In the genomic region with DNA sequence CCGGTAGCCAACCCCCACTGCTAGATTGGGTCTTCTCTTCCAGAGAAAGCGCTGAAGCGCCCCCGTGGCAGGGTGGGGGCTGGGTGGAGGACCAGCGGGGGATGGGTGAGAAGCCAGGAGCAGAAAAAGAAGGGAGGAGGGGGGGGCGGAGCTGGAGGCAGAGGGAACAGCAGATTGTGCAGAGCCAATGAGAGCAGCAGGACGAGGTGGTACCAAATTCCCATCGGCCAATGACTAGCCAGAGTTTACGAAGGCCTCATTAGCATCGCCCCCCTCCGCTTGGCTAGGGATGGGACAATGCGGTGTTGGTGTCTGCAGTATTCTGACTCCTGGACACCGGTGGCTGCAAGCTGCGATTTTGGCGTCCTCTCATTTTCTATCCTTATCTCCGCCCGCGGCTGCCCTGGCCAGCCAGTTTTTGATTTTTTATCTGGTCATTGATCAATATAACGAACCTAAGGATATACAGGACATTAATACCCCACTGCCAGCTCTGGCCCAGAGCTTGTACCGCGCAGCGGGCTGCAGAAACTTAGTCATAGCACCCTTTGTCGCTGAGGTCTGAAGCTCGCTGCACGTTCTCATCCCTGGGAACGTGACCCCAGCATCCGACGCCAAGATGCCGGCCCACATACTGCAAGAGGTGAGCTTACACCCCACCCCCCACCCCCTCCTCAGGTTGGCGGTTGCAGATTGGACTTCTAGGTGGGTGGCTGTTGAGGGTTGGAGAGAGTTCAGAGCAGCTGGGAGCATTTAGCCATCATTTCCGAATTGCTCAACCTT, we compare ENCODE assay signal across 8 mouse cellular contexts. TPM values are rescaled to one million over a fixed set of nuclear protein-coding genes. Genes with fewer than 3 reads are reported as not detected.
DNase-seq lines count a peak whose midpoint lies in the region; ATAC-seq lines count a peak whose summit lies in the region.

No protein-coding gene starts in this region.

- peak overlapping the region; percentile 99 for H3K9ac ChIP-seq in forebrain, embryonic 13.5 days
- peak overlapping the region; percentile 80 for H3K9ac ChIP-seq in liver, embryonic 16.5 days (ENCODE audit: low read depth, low read length)
- peak overlapping the region; percentile 99 for H3K9ac ChIP-seq in neural tube, embryonic 13.5 days

- peak overlapping the region; percentile 94 for H3K4me3 ChIP-seq in forebrain, embryonic 13.5 days
- H3K4me3 ChIP-seq in liver, embryonic 16.5 days (ENCODE audit: low read depth, low read length): peak overlapping the region; percentile 79
- peak overlapping the region; percentile 97 for H3K4me3 ChIP-seq in neural tube, embryonic 13.5 days

- ATAC-seq in cerebellum, adult (ENCODE audit: insufficient number of reproducible peaks, low FRiP score, low TSS enrichment): peak; percentile 86
- ATAC-seq in forebrain, embryonic 13.5 days: peak; percentile 97
- peak; percentile 91 for ATAC-seq in liver, embryonic 16.5 days (ENCODE audit: low read depth)
- ATAC-seq in neural tube, embryonic 13.5 days (ENCODE audit: low read depth): peak; percentile 98

- H3K27ac ChIP-seq in forebrain, embryonic 13.5 days: peak overlapping the region; percentile 99
- peak overlapping the region; percentile 93 for H3K27ac ChIP-seq in liver, embryonic 16.5 days (ENCODE audit: low read length)
- H3K27ac ChIP-seq in neural tube, embryonic 13.5 days (replicated peaks): peak overlapping the region; percentile 99

- H3K9me3 ChIP-seq in forebrain, embryonic 13.5 days (replicated peaks): no peaks in the 10 kb centered on the region
- no peaks in the 10 kb centered on the region for H3K9me3 ChIP-seq in liver, embryonic 16.5 days (replicated peaks; ENCODE audit: control insufficient read depth, low read length)
- H3K9me3 ChIP-seq in neural tube, embryonic 13.5 days: no peaks in the 10 kb centered on the region

- H3K36me3 ChIP-seq in forebrain, embryonic 13.5 days (ENCODE audit: poor library complexity, severe bottlenecking): peaks cover 42% of the 10 kb centered on the region
- H3K36me3 ChIP-seq in liver, embryonic 16.5 days (ENCODE audit: control insufficient read depth, insufficient read depth): peaks cover 5% of the 10 kb centered on the region; the same call in 1 of the 2 replicates
- peaks cover 37% of the 10 kb centered on the region for H3K36me3 ChIP-seq in neural tube, embryonic 13.5 days

- DNase-seq in ES-CJ7 (ENCODE audit: low read depth, low spot score): peak; percentile 99
- DNase-seq in heart, postnatal 10 days: peak; percentile 90 to 92
- peak; percentile 89 for DNase-seq in large intestine, adult 2 months (ENCODE audit: low read depth, low spot score)
- peak; percentile 99 for DNase-seq in telencephalon, adult 2 months (ENCODE audit: low read depth, low spot score)

- no peaks in the 10 kb centered on the region for H3K27me3 ChIP-seq in forebrain, embryonic 13.5 days
- H3K27me3 ChIP-seq in liver, embryonic 16.5 days (ENCODE audit: control insufficient read depth, insufficient read depth, low read depth, low read length): no peaks in the 10 kb centered on the region
- no peaks in the 10 kb centered on the region for H3K27me3 ChIP-seq in neural tube, embryonic 13.5 days

- WGBS in forebrain, embryonic 13.5 days: under 1% methylated on average over 31 of the region's 31 CpGs
- WGBS in large intestine, adult 2 months: under 1% methylated on average over 31 of the region's 31 CpGs
- 1% methylated on average over 30 of the region's 31 CpGs for WGBS in liver, embryonic 16.5 days (ENCODE audit: insufficient replicate concordance)
- WGBS in neural tube, embryonic 13.5 days: under 1% methylated on average over 29 of the region's 31 CpGs

- intact Hi-C loops in heart, postnatal 10 days (cut with DNase I): loop anchor here (1.0 to 2.0 kb wide), 2 partner anchors 27 to 99 kb away; no protein-coding TSS in a partner anchor

- peaks cover 63% of the 10 kb centered on the region for H3K4me1 ChIP-seq in forebrain, embryonic 13.5 days
- H3K4me1 ChIP-seq in liver, embryonic 16.5 days (ENCODE audit: control insufficient read depth, low read depth, low read length): peaks cover 63% of the 10 kb centered on the region
- peaks cover 67% of the 10 kb centered on the region for H3K4me1 ChIP-seq in neural tube, embryonic 13.5 days (replicated peaks)

- H3K4me2 ChIP-seq in forebrain, embryonic 13.5 days: peak overlapping the region; percentile 99
- peak overlapping the region; percentile 91 for H3K4me2 ChIP-seq in liver, embryonic 16.5 days (ENCODE audit: low read depth, low read length)
- peak overlapping the region; percentile 100 for H3K4me2 ChIP-seq in neural tube, embryonic 13.5 days

RNA-seq across cellular contexts. Expression of a gene that starts 0.5 kb away (rescaled TPM):
- 247 and 288 TPM in 2 replicates for polyA plus RNA-seq in forebrain, embryonic 13.5 days (2015; fragmentation: Nextera tagmentation; extraction: Ambion mirVana)
- total RNA-seq in heart, postnatal 10 days (2021): 10 to 100 TPM; 30.3 to 34.6 TPM
- polyA plus RNA-seq in large intestine, adult 2 months (2012; rRNA removed): 71.3 and 91.7 TPM in 2 replicates
- 131 and 147 TPM in 2 replicates for polyA plus RNA-seq in liver, embryonic 16.5 days (2015; fragmentation: Nextera tagmentation; extraction: Ambion mirVana)
- 255 and 272 TPM in 2 replicates for polyA plus RNA-seq in neural tube, embryonic 13.5 days (2015; fragmentation: Nextera tagmentation; extraction: Ambion mirVana)

RNA-seq across cellular contexts. Expression of a gene that starts 38.9 kb away (rescaled TPM):
- 0.16 and 0.23 TPM in 2 replicates for polyA plus RNA-seq in forebrain, embryonic 13.5 days (2015; fragmentation: Nextera tagmentation; extraction: Ambion mirVana)
- 10 to 100 TPM; 44.0 to 67.2 TPM for total RNA-seq in heart, postnatal 10 days (2021)
- 0.25 and 0.34 TPM in 2 replicates for polyA plus RNA-seq in large intestine, adult 2 months (2012; rRNA removed)
- polyA plus RNA-seq in liver, embryonic 16.5 days (2015; fragmentation: Nextera tagmentation; extraction: Ambion mirVana): 0.04 and 0.07 TPM in 2 replicates
- polyA plus RNA-seq in neural tube, embryonic 13.5 days (2015; fragmentation: Nextera tagmentation; extraction: Ambion mirVana): 0.06 TPM in 1 of 2 replicates, not detected in the other

Comparison
In these comparisons a context has a peak if more than half of its experiments do, and no peak if none do; other contexts are left out.
1. Peak in every context shown above with its lines: DNase-seq, ATAC-seq, H3K4me3 ChIP-seq and H3K27ac ChIP-seq.